Mouse (Mus musculus) testis, adult 2 months (tissue): ENCODE results near the gene Stk38. TPM values are rescaled to one million over a fixed set of nuclear protein-coding genes. Genes with fewer than 3 reads are reported as not detected.

ENCODE experiments used
- H3K27ac ChIP-seq: fragments of 200-500 bp; 2 replicates; pipeline ENCODE4 v1.5.1; 2012; ENCODE audit warnings: low read depth, low read length; ENCODE audit not compliant: control insufficient read depth, insufficient read depth
- H3K27me3 ChIP-seq: fragments of 200-500 bp; 2 replicates; pipeline ENCODE4 v1.6.1; 2012; ENCODE audit warnings: mild to moderate bottlenecking, low read length, moderate library complexity; ENCODE audit not compliant: control insufficient read depth, insufficient read depth
- H3K36me3 ChIP-seq: fragments of 200-500 bp; 2 replicates; pipeline ENCODE4 v1.6.1; 2012; ENCODE audit warnings: mild to moderate bottlenecking, low read length; ENCODE audit not compliant: control insufficient read depth, insufficient read depth
- H3K4me1 ChIP-seq: fragments of 200-500 bp; 2 replicates; pipeline ENCODE4 v1.6.1; 2012; ENCODE audit warnings: low read length; ENCODE audit not compliant: control insufficient read depth, insufficient read depth
- H3K4me3 ChIP-seq: fragments of 200-500 bp; 2 replicates; pipeline ENCODE4 v1.5.1; 2012; ENCODE audit warnings: low read depth, mild to moderate bottlenecking, low read length, moderate library complexity, mixed read lengths; ENCODE audit not compliant: control insufficient read depth
- CTCF ChIP-seq: fragments of 200-500 bp; IDR thresholded peaks from 2 replicates; pipeline ENCODE4 v1.5.1; 2012; ENCODE audit warnings: low read depth, mild to moderate bottlenecking, inconsistent platforms, low read length, moderate library complexity; ENCODE audit not compliant: control insufficient read depth, insufficient read depth, insufficient replicate concordance
- POLR2A ChIP-seq: fragments of 200-500 bp; IDR thresholded peaks from 2 replicates; pipeline ENCODE4 v1.6.1; 2012; ENCODE audit warnings: low read depth, mild to moderate bottlenecking, inconsistent platforms, low read length, moderate library complexity; ENCODE audit not compliant: control insufficient read depth
- polyA plus RNA-seq: library from polyadenylated mRNA; depleted of rRNA; stranded (reverse); fragments of >200 nt; gene quantifications from 2 replicates; pipeline ENCODE4 v1.2.3, GENCODE M21; 2012; rRNA removed

Stk38 gene
- 33.9 and 43.7 TPM in 2 replicates for polyA plus RNA-seq

DNA sequence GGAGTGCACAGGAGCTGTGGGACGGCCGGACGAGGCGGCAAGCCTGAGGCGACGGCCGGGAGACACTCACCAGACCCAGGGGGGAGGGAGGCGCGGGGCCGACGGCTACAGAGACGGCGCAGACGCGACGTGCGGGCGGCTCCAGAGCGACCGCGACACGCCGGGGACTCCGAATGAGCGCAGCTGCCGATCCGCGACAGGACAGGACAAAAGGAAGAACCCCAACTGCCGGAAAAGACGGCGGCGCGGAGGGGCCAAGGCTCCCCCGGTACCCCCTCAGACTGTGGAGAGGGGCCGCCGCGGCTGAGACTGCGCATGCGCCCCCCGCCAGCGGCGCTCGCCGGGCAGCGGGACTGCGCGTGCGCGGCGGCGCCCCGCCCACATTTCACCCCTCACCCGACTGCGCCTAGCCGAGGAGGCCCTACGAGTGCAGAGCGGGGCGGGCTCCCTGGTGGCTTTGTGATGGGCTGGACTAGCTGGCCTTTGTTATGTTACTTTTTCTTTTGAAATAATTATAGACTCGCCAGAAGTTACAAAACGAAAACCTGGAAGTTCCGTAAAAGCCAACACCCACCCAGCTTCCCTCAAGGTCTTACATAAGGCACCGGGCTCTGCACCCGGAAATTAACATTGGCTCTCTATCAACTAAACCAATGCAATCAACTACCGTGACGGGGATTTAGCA, at the start of gene Stk38:
Stk38 (minus strand) TSS at position 355 of the 685 bp plus-strand sequence.
- H3K27ac ChIP-seq, result peak within 1 kb of the TSS; percentile 84
- no peaks in the 10 kb centered on the region for H3K27me3 ChIP-seq
- H3K4me3 ChIP-seq, result peak within 1 kb of the TSS; percentile 88
- H3K36me3 ChIP-seq, result no peaks in the 10 kb centered on the region
- TF ChIP-seq CTCF, result no peak
- peak; percentile 81 for TF ChIP-seq POLR2A
- peaks cover 3% of the 10 kb centered on the region; the same call in 1 of the 2 replicates for H3K4me1 ChIP-seq

DNA sequence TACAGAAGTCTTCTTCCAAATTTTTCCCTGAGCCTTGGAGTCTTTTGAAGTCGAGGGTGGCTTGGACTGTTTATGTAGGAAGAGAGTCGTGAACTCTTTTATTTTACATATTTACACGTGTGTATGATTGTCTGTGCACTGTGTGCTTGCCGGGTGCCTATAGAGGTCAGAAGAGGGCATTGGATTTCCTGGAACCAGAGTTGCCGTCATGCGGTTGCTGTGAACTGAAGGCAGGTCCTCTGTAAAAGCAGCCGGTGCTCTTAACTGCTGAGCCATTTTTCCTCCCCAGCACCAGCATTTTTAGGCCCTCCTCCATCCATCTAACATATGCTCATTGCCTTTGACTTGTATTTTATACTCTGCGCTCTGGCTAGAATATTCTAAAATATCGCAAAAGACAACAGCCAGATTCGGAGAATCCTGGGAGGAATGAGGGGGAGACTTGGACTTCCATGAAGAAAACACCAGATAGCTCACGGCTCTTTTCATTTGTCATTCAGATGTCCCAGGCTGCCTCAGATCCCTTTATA, 49.6 kb upstream of the Stk38 start:
- Histone ChIP-seq H3K4me1 (no peaks in the 10 kb centered on the region; the same call in 1 of the 2 replicates), H3K27ac (no peak overlapping the region), H3K27me3 (no peaks in the 10 kb centered on the region), H3K4me3 (no peak overlapping the region), H3K36me3 (no peaks in the 10 kb centered on the region)
- no peak for TF ChIP-seq CTCF
- TF ChIP-seq POLR2A, result no peak

DNA sequence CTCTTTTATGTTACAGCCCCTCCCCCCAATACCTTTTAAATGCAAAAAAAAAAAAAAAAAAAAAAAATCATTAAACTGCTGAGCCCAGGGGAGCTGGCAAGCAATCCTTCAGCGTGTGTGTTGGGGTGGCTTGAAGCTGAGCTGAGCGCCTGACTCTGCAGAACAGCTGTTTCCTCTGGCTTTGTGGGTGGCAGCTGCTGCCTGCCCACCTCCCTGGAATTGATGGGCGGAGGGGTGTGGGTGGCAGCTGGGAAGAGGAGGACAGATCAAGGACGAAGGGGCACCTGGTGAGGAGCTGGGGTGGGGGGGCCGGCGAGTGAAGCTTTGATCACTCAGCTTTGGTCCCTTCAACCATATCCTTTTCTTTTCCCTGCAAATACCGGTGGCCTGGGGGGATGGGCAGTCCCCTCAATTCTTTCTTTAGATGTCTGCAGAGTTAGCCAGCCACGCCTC, 48.9 kb upstream of the Stk38 start:
- Histone ChIP-seq H3K4me1 (no peaks in the 10 kb centered on the region; the same call in 1 of the 2 replicates), H3K4me3 (no peak overlapping the region), H3K27me3 (no peaks in the 10 kb centered on the region), H3K36me3 (no peaks in the 10 kb centered on the region), H3K27ac (no peak overlapping the region)
- TF ChIP-seq CTCF (no peak), POLR2A (no peak)

DNA sequence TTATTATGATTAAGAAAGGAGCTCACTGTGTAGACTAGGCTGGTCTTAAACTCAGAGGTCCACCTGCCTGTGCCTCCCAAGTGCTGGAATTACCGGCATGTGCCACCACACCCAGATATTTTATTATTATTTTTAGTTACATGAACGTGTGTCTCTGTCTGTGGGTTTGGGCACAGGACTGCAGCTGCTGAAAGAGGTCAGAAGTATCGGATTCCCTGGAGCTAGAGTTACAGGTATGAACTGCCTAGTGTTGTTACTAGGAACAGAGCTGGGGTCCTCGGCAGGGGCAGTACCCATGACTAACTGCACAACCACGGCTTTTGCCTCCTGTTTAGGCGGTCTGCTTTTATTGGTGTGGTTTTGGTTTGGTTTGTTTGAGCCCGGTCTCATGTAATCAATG, 48.4 kb upstream of the Stk38 start:
- no peak overlapping the region for H3K27ac ChIP-seq
- H3K4me1 ChIP-seq, result no peaks in the 10 kb centered on the region; the same call in 1 of the 2 replicates
- TF ChIP-seq POLR2A (no peak), CTCF (no peak)
- no peaks in the 10 kb centered on the region for H3K36me3 ChIP-seq
- no peak overlapping the region for H3K4me3 ChIP-seq
- H3K27me3 ChIP-seq, result no peaks in the 10 kb centered on the region

DNA sequence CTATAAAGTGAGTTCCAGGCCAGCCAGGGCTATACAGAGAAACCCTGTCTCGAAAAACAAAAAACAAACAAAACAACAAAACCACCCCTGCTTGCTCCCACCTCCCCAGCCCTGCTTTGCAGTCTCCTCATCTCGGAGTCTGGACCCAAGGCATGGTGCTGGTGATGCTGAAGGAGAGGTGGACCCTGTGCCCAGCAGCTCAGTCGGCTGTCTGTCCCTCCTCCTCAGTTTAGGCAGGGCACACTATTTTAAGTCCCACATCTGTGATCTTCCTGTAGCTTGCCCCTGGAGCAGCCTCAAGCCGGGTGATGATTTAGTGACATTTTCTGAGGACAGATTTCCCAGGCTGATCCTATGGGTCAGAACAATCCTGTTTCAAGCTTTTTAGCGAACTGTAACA, 47.8 kb upstream of the Stk38 start:
- Histone ChIP-seq H3K36me3 (no peaks in the 10 kb centered on the region), H3K4me1 (no peaks in the 10 kb centered on the region; the same call in 1 of the 2 replicates), H3K4me3 (no peak overlapping the region), H3K27ac (no peak overlapping the region), H3K27me3 (no peaks in the 10 kb centered on the region)
- TF ChIP-seq CTCF, result no peak
- no peak for TF ChIP-seq POLR2A

DNA sequence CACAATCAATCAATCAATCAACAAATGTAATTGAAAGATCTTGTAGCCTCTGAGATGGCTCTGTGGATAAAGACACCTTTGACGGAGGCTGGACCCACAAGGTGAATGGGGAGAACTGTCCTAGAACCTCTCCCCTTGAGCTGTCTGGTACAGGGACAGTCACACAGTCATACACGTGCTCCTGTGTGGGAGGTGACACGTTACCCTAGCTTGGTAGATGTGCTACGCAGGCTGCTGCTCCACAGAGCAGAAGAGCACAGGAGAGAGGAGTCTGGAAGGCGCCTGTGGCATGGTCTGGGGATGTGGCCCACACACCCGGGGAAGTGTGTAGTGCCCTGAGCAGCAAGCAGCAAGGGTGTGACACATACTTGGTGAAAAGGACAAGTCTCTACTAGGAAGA, 46.6 kb upstream of the Stk38 start:
- Histone ChIP-seq H3K36me3 (no peaks in the 10 kb centered on the region), H3K4me1 (no peaks in the 10 kb centered on the region; the same call in 1 of the 2 replicates), H3K27me3 (no peaks in the 10 kb centered on the region), H3K4me3 (no peak overlapping the region), H3K27ac (no peak overlapping the region)
- TF ChIP-seq POLR2A, result no peak
- TF ChIP-seq CTCF, result no peak

DNA sequence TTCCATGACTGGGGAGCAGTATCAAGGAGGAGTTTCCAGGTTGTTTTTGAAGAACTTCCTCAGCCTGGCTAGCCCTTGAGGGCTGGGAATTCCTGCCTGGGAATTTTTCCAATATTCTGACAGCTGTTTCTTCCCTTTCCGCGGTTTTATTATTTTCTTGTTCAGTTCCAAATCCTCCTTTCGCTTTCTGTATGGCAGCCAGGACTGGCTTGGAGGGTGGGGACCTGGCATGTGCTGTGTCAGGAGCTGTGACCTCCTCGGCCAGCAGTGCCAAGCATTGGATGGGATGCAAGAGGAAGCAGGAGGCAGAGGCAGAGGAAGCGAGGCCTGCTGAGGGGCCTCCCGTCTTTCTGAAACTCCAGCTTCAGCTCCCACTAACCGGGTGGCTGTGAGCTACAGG, 46.0 kb upstream of the Stk38 start:
- TF ChIP-seq CTCF (no peak), POLR2A (no peak)
- H3K36me3 ChIP-seq, result no peaks in the 10 kb centered on the region
- H3K4me3 ChIP-seq, result no peak overlapping the region
- H3K27me3 ChIP-seq, result no peaks in the 10 kb centered on the region
- H3K4me1 ChIP-seq, result peaks cover 2% of the 10 kb centered on the region
- H3K27ac ChIP-seq, result no peak overlapping the region
